Mouse (Mus musculus): ENCODE measurements around the gene Slc22a20. TPM values are rescaled to one million over a fixed set of nuclear protein-coding genes. Genes with fewer than 3 reads are reported as not detected.

Gene Slc22a20
- polyA plus RNA-seq, 1 experiment from 2014 or later: not detected

- no peaks in the 10 kb centered on the region for H3K27me3 ChIP-seq (ENCODE audit: control insufficient read depth, insufficient read depth, low read length)
- 87% methylated on average over 9 of the region's 9 CpGs for WGBS
- H3K4me1 ChIP-seq (replicated peaks; ENCODE audit: control insufficient read depth, insufficient read depth, low read length): no peaks in the 10 kb centered on the region
- H3K4me3 ChIP-seq (ENCODE audit: low read depth, low read length): no peak overlapping the region
- ATAC-seq (ENCODE audit: low FRiP score) (no peak), DNase-seq (ENCODE audit: low spot score) (no peak)
- H3K27ac ChIP-seq (ENCODE audit: low read depth, low read length): no peak overlapping the region
- H3K4me2 ChIP-seq (replicated peaks; ENCODE audit: low read depth, low read length): no peak overlapping the region
- H3K9me3 ChIP-seq (ENCODE audit: control insufficient read depth, low read length): no peaks in the 10 kb centered on the region
- no peaks in the 10 kb centered on the region for H3K36me3 ChIP-seq (ENCODE audit: control insufficient read depth, insufficient read depth, low read length)
- no peak overlapping the region for H3K9ac ChIP-seq (ENCODE audit: low read depth, low read length)
Measured at GRCm38 (mm10) chr19:5980477-5980876, 5.5 kb downstream of the Slc22a20 start.

DNA sequence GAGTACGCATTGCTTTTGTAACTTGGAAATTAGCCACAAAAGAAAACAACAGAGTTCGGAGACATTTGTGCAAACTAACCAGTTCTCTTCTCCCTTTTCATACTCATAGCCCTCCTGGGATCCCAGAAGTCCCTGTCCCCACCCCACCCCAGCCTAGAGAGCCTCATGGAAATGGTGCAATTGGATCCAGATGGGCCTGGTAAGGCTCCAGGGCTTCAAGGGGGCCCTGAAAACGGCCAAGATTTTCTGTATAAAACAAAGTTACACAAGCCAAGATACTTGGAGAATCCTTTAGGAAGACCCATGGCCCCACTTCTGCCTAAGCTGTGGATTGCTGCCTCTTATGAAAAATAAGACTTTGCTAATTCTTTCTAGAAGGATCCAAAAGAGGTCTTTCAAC lies 8.2 kb downstream of the Slc22a20 start:
- DNase-seq (ENCODE audit: low spot score): no peak
- no peaks in the 10 kb centered on the region for H3K27me3 ChIP-seq (ENCODE audit: control insufficient read depth, insufficient read depth, low read length)
- H3K36me3 ChIP-seq (ENCODE audit: control insufficient read depth, insufficient read depth, low read length): no peaks in the 10 kb centered on the region
- H3K4me2 ChIP-seq (replicated peaks; ENCODE audit: low read depth, low read length): no peak overlapping the region
- no peak overlapping the region for H3K27ac ChIP-seq (ENCODE audit: low read depth, low read length)
- H3K9ac ChIP-seq (ENCODE audit: low read depth, low read length): no peak overlapping the region
- 83% methylated on average over 3 of the region's 3 CpGs for WGBS
- no peaks in the 10 kb centered on the region for H3K9me3 ChIP-seq (ENCODE audit: control insufficient read depth, low read length)
- no peaks in the 10 kb centered on the region for H3K4me1 ChIP-seq (replicated peaks; ENCODE audit: control insufficient read depth, insufficient read depth, low read length)
- H3K4me3 ChIP-seq (ENCODE audit: low read depth, low read length): no peak overlapping the region
- no peak for ATAC-seq (ENCODE audit: low FRiP score)

DNA sequence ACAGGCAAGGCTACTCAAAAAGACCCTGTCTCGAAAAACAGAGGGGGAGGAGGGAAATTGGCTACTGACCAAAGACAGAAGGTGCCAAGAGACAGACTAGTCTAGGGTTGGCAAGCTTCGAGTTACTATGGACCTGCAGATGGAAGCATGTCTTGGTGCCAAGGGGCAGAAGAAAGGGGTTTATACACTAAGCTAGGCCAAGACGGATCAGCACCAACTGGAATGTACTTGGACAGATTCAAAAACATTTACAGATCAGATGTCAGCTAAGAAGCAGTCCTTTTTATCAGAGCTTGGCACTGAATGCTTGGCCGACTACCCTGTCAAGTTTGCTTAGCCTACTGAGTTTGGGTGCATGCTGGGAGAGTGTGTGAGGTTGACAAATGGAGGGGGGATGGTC lies 10.3 kb downstream of the Slc22a20 start:
- H3K36me3 ChIP-seq (ENCODE audit: control insufficient read depth, insufficient read depth, low read length): no peaks in the 10 kb centered on the region
- no peaks in the 10 kb centered on the region for H3K27me3 ChIP-seq (ENCODE audit: control insufficient read depth, insufficient read depth, low read length)
- H3K4me1 ChIP-seq (replicated peaks; ENCODE audit: control insufficient read depth, insufficient read depth, low read length): no peaks in the 10 kb centered on the region
- DNase-seq (ENCODE audit: low spot score) (no peak), ATAC-seq (ENCODE audit: low FRiP score) (no peak)
- 84% methylated on average over 4 of the region's 4 CpGs for WGBS
- no peak overlapping the region for H3K9ac ChIP-seq (ENCODE audit: low read depth, low read length)
- H3K4me2 ChIP-seq (replicated peaks; ENCODE audit: low read depth, low read length): no peak overlapping the region
- no peaks in the 10 kb centered on the region for H3K9me3 ChIP-seq (ENCODE audit: control insufficient read depth, low read length)
- H3K27ac ChIP-seq (ENCODE audit: low read depth, low read length): no peak overlapping the region
- H3K4me3 ChIP-seq (ENCODE audit: low read depth, low read length): no peak overlapping the region

GRCm38 (mm10) chr19:5975112-5975511 lies 10.8 kb downstream of the Slc22a20 start:
- Histone ChIP-seq H3K27ac (ENCODE audit: low read depth, low read length) (no peak overlapping the region), H3K4me2 (replicated peaks; ENCODE audit: low read depth, low read length) (no peak overlapping the region), H3K9ac (ENCODE audit: low read depth, low read length) (no peak overlapping the region), H3K4me3 (ENCODE audit: low read depth, low read length) (no peak overlapping the region), H3K9me3 (ENCODE audit: control insufficient read depth, low read length) (no peaks in the 10 kb centered on the region), H3K4me1 (replicated peaks; ENCODE audit: control insufficient read depth, insufficient read depth, low read length) (no peaks in the 10 kb centered on the region), H3K36me3 (ENCODE audit: control insufficient read depth, insufficient read depth, low read length) (no peaks in the 10 kb centered on the region), H3K27me3 (ENCODE audit: control insufficient read depth, insufficient read depth, low read length) (no peaks in the 10 kb centered on the region)
- DNase-seq (ENCODE audit: low spot score) (no peak), ATAC-seq (ENCODE audit: low FRiP score) (no peak)
- WGBS: 77% methylated on average over 4 of the region's 4 CpGs

DNA sequence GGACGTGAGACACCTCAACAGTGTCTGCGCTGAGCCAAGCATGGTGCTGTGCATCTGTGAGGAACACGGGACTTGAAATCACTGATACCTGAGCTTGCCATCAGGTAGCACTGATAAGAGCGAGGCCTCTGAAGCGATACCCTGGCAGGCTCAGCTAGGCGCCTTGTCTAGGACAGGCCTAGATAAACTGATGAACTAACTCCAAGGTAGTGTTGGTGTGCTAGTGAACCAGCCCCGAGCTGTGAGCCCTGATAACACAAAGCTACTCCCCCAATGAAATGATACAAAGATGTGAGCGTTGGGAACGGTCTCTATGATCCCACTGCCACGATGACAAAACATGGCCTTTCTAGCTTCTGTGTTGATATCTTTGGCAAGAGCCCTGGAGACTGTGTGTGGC lies 18.3 kb downstream of the Slc22a20 start:
- Histone ChIP-seq H3K9me3 (ENCODE audit: control insufficient read depth, low read length) (no peaks in the 10 kb centered on the region), H3K4me3 (ENCODE audit: low read depth, low read length) (no peak overlapping the region), H3K36me3 (ENCODE audit: control insufficient read depth, insufficient read depth, low read length) (no peaks in the 10 kb centered on the region), H3K4me2 (replicated peaks; ENCODE audit: low read depth, low read length) (no peak overlapping the region), H3K27ac (ENCODE audit: low read depth, low read length) (no peak overlapping the region), H3K4me1 (replicated peaks; ENCODE audit: control insufficient read depth, insufficient read depth, low read length) (0 out of 2 replicates have a peak, but pooled peaks cover under 1% of the 10 kb centered on the region), H3K9ac (ENCODE audit: low read depth, low read length) (no peak overlapping the region), H3K27me3 (ENCODE audit: control insufficient read depth, insufficient read depth, low read length) (no peaks in the 10 kb centered on the region)
- DNase-seq (ENCODE audit: low spot score) (no peak), ATAC-seq (ENCODE audit: low FRiP score) (no peak)
- 86% methylated on average over 10 of the region's 10 CpGs for WGBS

GRCm38 (mm10) chr19:5966786-5967185 lies 19.2 kb downstream of the Slc22a20 start:
- H3K4me3 ChIP-seq (ENCODE audit: low read depth, low read length): no peak overlapping the region
- no peak for ATAC-seq (ENCODE audit: low FRiP score)
- 66% methylated on average over 6 of the region's 6 CpGs for WGBS

GRCm38 (mm10) chr19:5965910-5966309 lies 20.0 kb downstream of the Slc22a20 start:
- H3K4me3 ChIP-seq (ENCODE audit: low read depth, low read length): no peak overlapping the region
- no peaks in the 10 kb centered on the region for H3K9me3 ChIP-seq (ENCODE audit: control insufficient read depth, low read length)
- DNase-seq (ENCODE audit: low spot score) (no peak), ATAC-seq (ENCODE audit: low FRiP score) (no peak)
- H3K4me2 ChIP-seq (replicated peaks; ENCODE audit: low read depth, low read length): no peak overlapping the region
- 0 out of 2 replicates have a peak, but pooled peaks cover 4% of the 10 kb centered on the region for H3K4me1 ChIP-seq (replicated peaks; ENCODE audit: control insufficient read depth, insufficient read depth, low read length)
- no peak overlapping the region for H3K9ac ChIP-seq (ENCODE audit: low read depth, low read length)
- H3K27ac ChIP-seq (ENCODE audit: low read depth, low read length): no peak overlapping the region
- WGBS: 89% methylated on average over 2 of the region's 2 CpGs
- H3K36me3 ChIP-seq (ENCODE audit: control insufficient read depth, insufficient read depth, low read length): no peaks in the 10 kb centered on the region
- H3K27me3 ChIP-seq (ENCODE audit: control insufficient read depth, insufficient read depth, low read length): no peaks in the 10 kb centered on the region

More at GRCm38 (mm10) chr19:5966786-5967185, 19.2 kb downstream of the Slc22a20 start:
- no peaks in the 10 kb centered on the region for H3K27me3 ChIP-seq (ENCODE audit: control insufficient read depth, insufficient read depth, low read length)
- H3K27ac ChIP-seq (ENCODE audit: low read depth, low read length): no peak overlapping the region
- no peak overlapping the region for H3K4me2 ChIP-seq (replicated peaks; ENCODE audit: low read depth, low read length)
- H3K9ac ChIP-seq (ENCODE audit: low read depth, low read length): no peak overlapping the region
- no peak for DNase-seq (ENCODE audit: low spot score)
- H3K4me1 ChIP-seq (replicated peaks; ENCODE audit: control insufficient read depth, insufficient read depth, low read length): 0 out of 2 replicates have a peak, but pooled peaks cover 4% of the 10 kb centered on the region
- H3K36me3 ChIP-seq (ENCODE audit: control insufficient read depth, insufficient read depth, low read length): no peaks in the 10 kb centered on the region
- no peaks in the 10 kb centered on the region for H3K9me3 ChIP-seq (ENCODE audit: control insufficient read depth, low read length)

DNA sequence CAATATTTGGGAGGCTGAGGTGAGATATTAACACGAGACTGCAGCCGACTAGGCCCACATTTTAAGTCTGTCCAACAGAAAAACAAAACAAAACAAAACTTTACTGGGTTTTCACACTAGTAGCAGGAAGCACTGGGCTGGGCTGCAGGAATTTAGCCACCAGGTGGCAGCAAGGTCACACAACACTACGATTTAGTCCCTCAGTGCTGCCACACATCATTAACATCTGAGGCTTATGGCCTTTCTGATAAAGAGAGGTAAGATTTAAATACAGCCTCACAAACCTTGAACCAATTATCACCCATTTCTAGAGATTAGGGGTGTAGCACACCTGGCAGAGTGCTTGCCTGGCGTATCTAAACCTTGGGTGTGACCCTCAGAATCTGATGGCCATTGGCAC lies 20.7 kb downstream of the Slc22a20 start:
- 15% methylated on average over 4 of the region's 4 CpGs for WGBS

DNA sequence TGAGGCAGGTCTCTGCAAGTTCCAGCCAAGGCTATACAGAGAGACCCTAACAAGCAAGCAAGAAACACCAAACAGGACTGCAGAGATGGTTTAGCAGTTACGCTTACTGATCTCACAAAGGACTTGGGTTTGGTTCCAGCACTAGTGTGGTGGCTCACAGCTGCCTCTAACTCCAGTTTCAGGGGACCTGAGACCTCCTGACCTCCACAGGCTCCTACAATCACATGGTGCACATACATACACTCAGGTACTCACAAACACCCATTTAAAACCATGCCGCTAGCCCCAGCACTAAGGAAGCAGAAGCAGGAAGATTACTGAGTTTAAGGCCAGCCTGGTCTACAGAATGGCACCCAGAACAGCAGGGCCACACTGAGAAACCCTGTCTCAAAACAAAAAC lies 21.1 kb downstream of the Slc22a20 start:
- DNase-seq (ENCODE audit: low spot score): no peak
- no peaks in the 10 kb centered on the region for H3K36me3 ChIP-seq (ENCODE audit: control insufficient read depth, insufficient read depth, low read length)
- 0 out of 2 replicates have a peak, but pooled peaks cover 4% of the 10 kb centered on the region for H3K4me1 ChIP-seq (replicated peaks; ENCODE audit: control insufficient read depth, insufficient read depth, low read length)
- H3K9ac ChIP-seq (ENCODE audit: low read depth, low read length): no peak overlapping the region
- H3K9me3 ChIP-seq (ENCODE audit: control insufficient read depth, low read length): no peaks in the 10 kb centered on the region
- WGBS: 82% methylated on average over 2 of the region's 2 CpGs
- H3K4me2 ChIP-seq (replicated peaks; ENCODE audit: low read depth, low read length): peak overlapping the region; percentile 75; the same call in 1 of the 2 replicates
- H3K27ac ChIP-seq (ENCODE audit: low read depth, low read length): no peak overlapping the region
- no peak overlapping the region; the same call in 1 of the 2 replicates for H3K4me3 ChIP-seq (ENCODE audit: low read depth, low read length)
- ATAC-seq (ENCODE audit: low FRiP score): no peak
- no peaks in the 10 kb centered on the region for H3K27me3 ChIP-seq (ENCODE audit: control insufficient read depth, insufficient read depth, low read length)

More for the DNA sequence above, 20.7 kb downstream of the Slc22a20 start:
- no peaks in the 10 kb centered on the region for H3K36me3 ChIP-seq (ENCODE audit: control insufficient read depth, insufficient read depth, low read length)
- no peak overlapping the region for H3K4me3 ChIP-seq (ENCODE audit: low read depth, low read length)
- H3K9ac ChIP-seq (ENCODE audit: low read depth, low read length): no peak overlapping the region
- no peak overlapping the region for H3K27ac ChIP-seq (ENCODE audit: low read depth, low read length)
- ATAC-seq (ENCODE audit: low FRiP score) (no peak; the same call in 1 of the 2 replicates), DNase-seq (ENCODE audit: low spot score) (peak; percentile 87)
- H3K4me1 ChIP-seq (replicated peaks; ENCODE audit: control insufficient read depth, insufficient read depth, low read length): 0 out of 2 replicates have a peak, but pooled peaks cover 4% of the 10 kb centered on the region
- no peak overlapping the region for H3K4me2 ChIP-seq (replicated peaks; ENCODE audit: low read depth, low read length)
- no peaks in the 10 kb centered on the region for H3K27me3 ChIP-seq (ENCODE audit: control insufficient read depth, insufficient read depth, low read length)
- no peaks in the 10 kb centered on the region for H3K9me3 ChIP-seq (ENCODE audit: control insufficient read depth, low read length)

Data from hindbrain, embryonic 11.5 days (tissue).